In genomic region chr6:91514135-91514534, GRCm38 (mm10) we compare ENCODE assay signal across 12 mouse cellular contexts. TPM values are rescaled to one million over a fixed set of nuclear protein-coding genes. Genes with fewer than 3 reads are reported as not detected.
DNase-seq lines count a peak whose midpoint lies in the region; ATAC-seq and TF ChIP-seq lines count a peak whose summit lies in the region.
"Had no signal": no experiment of that assay in that cellular context is flagged by ENCODE, and none has a peak within 500 bp of the region (broad histone marks: within the 10 kb centered on the region; RNA-seq: fewer than 3 reads in every experiment).

No protein-coding gene starts in this region.

- peak overlapping the region; percentile 94; the same call in 1 of the 2 replicates for H3K4me3 ChIP-seq in forebrain, embryonic 10.5 days
- no peak overlapping the region for H3K4me3 ChIP-seq in forebrain, postnatal 0 days (ENCODE audit: low read depth, low read length)
- peak overlapping the region; percentile 63 for H3K4me3 ChIP-seq in layer of hippocampus, adult 2 months
- no peak overlapping the region for H3K4me3 ChIP-seq in forebrain, embryonic 15.5 days
- no peak overlapping the region for H3K4me3 ChIP-seq in midbrain, embryonic 15.5 days

- no peak for ATAC-seq in forebrain, postnatal 0 days
- ATAC-seq in forebrain, embryonic 15.5 days (replicated peaks) = no peak
- ATAC-seq in midbrain, embryonic 15.5 days (replicated peaks) = no peak

- no peaks in the 10 kb centered on the region for H3K9me3 ChIP-seq in forebrain, embryonic 10.5 days
- no peaks in the 10 kb centered on the region for H3K9me3 ChIP-seq in forebrain, postnatal 0 days (ENCODE audit: low read length)
- no peaks in the 10 kb centered on the region for H3K9me3 ChIP-seq in forebrain, embryonic 15.5 days
- no peaks in the 10 kb centered on the region for H3K9me3 ChIP-seq in midbrain, embryonic 15.5 days

- H3K9ac ChIP-seq in forebrain, postnatal 0 days = no peak overlapping the region
- H3K9ac ChIP-seq in forebrain, embryonic 15.5 days (replicated peaks) = peak overlapping the region; percentile 86; the same call in 1 of the 2 replicates
- H3K9ac ChIP-seq in midbrain, embryonic 15.5 days = peak overlapping the region; percentile 64; the same call in 1 of the 2 replicates

- H3K36me3 ChIP-seq in forebrain, embryonic 10.5 days (replicated peaks) = peaks cover 42% of the 10 kb centered on the region
- H3K36me3 ChIP-seq in forebrain, postnatal 0 days (ENCODE audit: insufficient read depth) = peaks cover 22% of the 10 kb centered on the region
- H3K36me3 ChIP-seq in forebrain, embryonic 15.5 days = peaks cover 15% of the 10 kb centered on the region
- H3K36me3 ChIP-seq in midbrain, embryonic 15.5 days (replicated peaks) = peaks cover 3% of the 10 kb centered on the region; the same call in 1 of the 2 replicates

- H3K4me2 ChIP-seq in forebrain, postnatal 0 days (ENCODE audit: low read depth) = no peak overlapping the region
- H3K4me2 ChIP-seq in forebrain, embryonic 15.5 days (replicated peaks) = no peak overlapping the region
- no peak overlapping the region; the same call in 1 of the 2 replicates for H3K4me2 ChIP-seq in midbrain, embryonic 15.5 days

- peaks cover 28% of the 10 kb centered on the region for H3K4me1 ChIP-seq in forebrain, embryonic 10.5 days
- peaks cover 13% of the 10 kb centered on the region; the same call in 1 of the 2 replicates for H3K4me1 ChIP-seq in forebrain, postnatal 0 days (ENCODE audit: insufficient read depth)
- peaks cover 25% of the 10 kb centered on the region for H3K4me1 ChIP-seq in forebrain, embryonic 15.5 days
- H3K4me1 ChIP-seq in midbrain, embryonic 15.5 days = peaks cover 25% of the 10 kb centered on the region

- no peak for DNase-seq in forebrain, embryonic 10.5 days (ENCODE audit: extremely low spot score, low spot score)
- no peak for DNase-seq in forebrain, postnatal 0 days
- no peak for DNase-seq in layer of hippocampus, adult 2 months (ENCODE audit: low spot score in 2 of 2)
- DNase-seq in layer of hippocampus, postnatal 10 days (ENCODE audit: low spot score in 2 of 2) = no peak
- no peak for DNase-seq in urinary bladder, postnatal 25 days (ENCODE audit: low spot score)
- DNase-seq in ovary, postnatal 14 days (ENCODE audit: low spot score) = no peak
- DNase-seq: cerebellum, postnatal 36 days; lung, adult 18-20 months; right cerebral cortex, postnatal 25 days; thymus, adult 18-20 months had no signal

- H3K27me3 ChIP-seq in forebrain, embryonic 10.5 days (ENCODE audit: poor library complexity, severe bottlenecking) = no peaks in the 10 kb centered on the region
- no peaks in the 10 kb centered on the region for H3K27me3 ChIP-seq in forebrain, postnatal 0 days (ENCODE audit: insufficient read depth, low read length)
- no peaks in the 10 kb centered on the region for H3K27me3 ChIP-seq in forebrain, embryonic 15.5 days
- no peaks in the 10 kb centered on the region for H3K27me3 ChIP-seq in midbrain, embryonic 15.5 days (replicated peaks)

- H3K27ac ChIP-seq in forebrain, embryonic 10.5 days = no peak overlapping the region
- H3K27ac ChIP-seq in forebrain, postnatal 0 days (ENCODE audit: low read depth, low read length) = no peak overlapping the region
- H3K27ac ChIP-seq in layer of hippocampus, adult 2 months = no peak overlapping the region
- no peak overlapping the region for H3K27ac ChIP-seq in forebrain, embryonic 15.5 days (replicated peaks)
- H3K27ac ChIP-seq in midbrain, embryonic 15.5 days = no peak overlapping the region

- TF ChIP-seq CTCF in forebrain, postnatal 0 days (IDR thresholded peaks at IDR 0.05; ENCODE audit: low read depth) = no peak
- no peak for TF ChIP-seq CTCF in layer of hippocampus, adult 2 months (conservative IDR thresholded peaks at IDR 0.05)

RNA-seq across cellular contexts. Expression of gene Xpc, which starts 1.6 kb away (rescaled TPM):
- 22.7 and 23.2 TPM in 2 replicates for polyA plus RNA-seq in forebrain, embryonic 10.5 days (2016; fragmentation: Nextera tagmentation; extraction: Ambion mirVana)
- total RNA-seq in forebrain, postnatal 0 days (2014; rRNA removed) = 20.4 and 39.0 TPM in 2 replicates
- 12.9 and 15.0 TPM in 2 replicates for polyA plus RNA-seq in forebrain, postnatal 0 days (2015; fragmentation: Nextera tagmentation; extraction: Ambion mirVana)
- total RNA-seq in layer of hippocampus, adult 2 months (2021) = 10 to 100 TPM; 12.2 to 14.0 TPM
- 10 to 100 TPM; 12.6 to 13.7 TPM for total RNA-seq in layer of hippocampus, postnatal 10 days (2021)
- polyA plus RNA-seq in forebrain, embryonic 15.5 days (2015; fragmentation: Nextera tagmentation; extraction: Ambion mirVana) = 20.8 and 21.7 TPM in 2 replicates
- polyA plus RNA-seq in midbrain, embryonic 15.5 days (2015; fragmentation: Nextera tagmentation; extraction: Ambion mirVana) = 20.6 and 21.9 TPM in 2 replicates

RNA-seq across cellular contexts. Expression of gene Lsm3, which starts 1.6 kb away (rescaled TPM):
- polyA plus RNA-seq in forebrain, embryonic 10.5 days (2016; fragmentation: Nextera tagmentation; extraction: Ambion mirVana) = 433 and 450 TPM in 2 replicates
- total RNA-seq in forebrain, postnatal 0 days (2014; rRNA removed) = 53.1 and 70.2 TPM in 2 replicates
- polyA plus RNA-seq in forebrain, postnatal 0 days (2015; fragmentation: Nextera tagmentation; extraction: Ambion mirVana) = 188 and 253 TPM in 2 replicates
- 10 to 100 TPM; 35.0 to 36.9 TPM for total RNA-seq in layer of hippocampus, adult 2 months (2021)
- total RNA-seq in layer of hippocampus, postnatal 10 days (2021) = 10 to 100 TPM; 45.7 to 52.1 TPM
- polyA plus RNA-seq in forebrain, embryonic 15.5 days (2015; fragmentation: Nextera tagmentation; extraction: Ambion mirVana) = 181 and 185 TPM in 2 replicates
- polyA plus RNA-seq in midbrain, embryonic 15.5 days (2015; fragmentation: Nextera tagmentation; extraction: Ambion mirVana) = 149 and 152 TPM in 2 replicates

RNA-seq across cellular contexts. Expression of gene Tmem43, which starts 40.6 kb away (rescaled TPM):
- polyA plus RNA-seq in forebrain, embryonic 10.5 days (2016; fragmentation: Nextera tagmentation; extraction: Ambion mirVana) = 70.6 and 72.1 TPM in 2 replicates
- total RNA-seq in forebrain, postnatal 0 days (2014; rRNA removed) = 68.2 and 83.4 TPM in 2 replicates
- polyA plus RNA-seq in forebrain, postnatal 0 days (2015; fragmentation: Nextera tagmentation; extraction: Ambion mirVana) = 53.2 and 59.4 TPM in 2 replicates
- total RNA-seq in layer of hippocampus, adult 2 months (2021) = 10 to 100 TPM; 28.3 to 28.7 TPM
- total RNA-seq in layer of hippocampus, postnatal 10 days (2021) = 10 to 100 TPM; 28.4 to 32.1 TPM
- polyA plus RNA-seq in forebrain, embryonic 15.5 days (2015; fragmentation: Nextera tagmentation; extraction: Ambion mirVana) = 54.1 and 57.0 TPM in 2 replicates
- 51.6 and 52.0 TPM in 2 replicates for polyA plus RNA-seq in midbrain, embryonic 15.5 days (2015; fragmentation: Nextera tagmentation; extraction: Ambion mirVana)

RNA-seq across cellular contexts. Expression of gene Chchd4, which starts 40.8 kb away (rescaled TPM):
- polyA plus RNA-seq in forebrain, embryonic 10.5 days (2016; fragmentation: Nextera tagmentation; extraction: Ambion mirVana) = 40.9 TPM in 2 replicates
- total RNA-seq in forebrain, postnatal 0 days (2014; rRNA removed) = 26.6 and 28.4 TPM in 2 replicates
- polyA plus RNA-seq in forebrain, postnatal 0 days (2015; fragmentation: Nextera tagmentation; extraction: Ambion mirVana) = 34.8 and 36.9 TPM in 2 replicates
- 10 to 100 TPM; 19.3 to 21.8 TPM for total RNA-seq in layer of hippocampus, adult 2 months (2021)
- total RNA-seq in layer of hippocampus, postnatal 10 days (2021) = 10 to 100 TPM; 21.6 to 21.9 TPM
- polyA plus RNA-seq in forebrain, embryonic 15.5 days (2015; fragmentation: Nextera tagmentation; extraction: Ambion mirVana) = 33.4 and 34.5 TPM in 2 replicates
- 39.6 and 40.7 TPM in 2 replicates for polyA plus RNA-seq in midbrain, embryonic 15.5 days (2015; fragmentation: Nextera tagmentation; extraction: Ambion mirVana)

Comparison
In these comparisons a context has a peak if more than half of its experiments do, and no peak if none do; other contexts are left out.
1. H3K4me3 ChIP-seq: peak in forebrain, embryonic 10.5 days (single experiment) and layer of hippocampus, adult 2 months (single experiment); none in forebrain, postnatal 0 days (single experiment), forebrain, embryonic 15.5 days (single experiment) and midbrain, embryonic 15.5 days (single experiment).